Mouse (Mus musculus): ENCODE data around the gene Amotl2. TPM values are rescaled to one million over a fixed set of nuclear protein-coding genes. Genes with fewer than 3 reads are reported as not detected.

Gene Amotl2
- total and polyA plus RNA-seq, 2 experiments from 2014 or later, result 27.6 to 106 TPM

GRCm38 (mm10) chr9:102729093-102729845 is 12.8 kb downstream of the Amotl2 start:
- Histone ChIP-seq H3K4me2 (ENCODE audit: low read depth) (no peak overlapping the region), H3K4me3 (ENCODE audit: low read depth, low read length) (no peak overlapping the region), H3K36me3 (ENCODE audit: insufficient read depth) (peaks cover 90% of the 10 kb centered on the region), H3K9ac (no peak overlapping the region), H3K27me3 (ENCODE audit: insufficient read depth, low read length) (no peaks in the 10 kb centered on the region), H3K27ac (ENCODE audit: low read depth, low read length) (no peak overlapping the region), H3K4me1 (ENCODE audit: insufficient read depth) (peaks cover 11% of the 10 kb centered on the region), H3K9me3 (ENCODE audit: low read length) (no peaks in the 10 kb centered on the region)
- no peak for TF ChIP-seq CTCF (IDR thresholded peaks at IDR 0.05; ENCODE audit: low read depth)
- WGBS, result 89% methylated on average over 21 of the region's 21 CpGs
- DNase-seq, result no peak
- ATAC-seq, result no peak

GRCm38 (mm10) chr9:102729876-102730413 is 13.5 kb downstream of the Amotl2 start:
- no peak overlapping the region for H3K27ac ChIP-seq (ENCODE audit: low read depth, low read length)
- 86% methylated on average over 14 of the region's 14 CpGs for WGBS
- TF ChIP-seq CTCF (IDR thresholded peaks at IDR 0.05; ENCODE audit: low read depth), result no peak
- ATAC-seq, result no peak
- H3K36me3 ChIP-seq (ENCODE audit: insufficient read depth), result peaks cover 84% of the 10 kb centered on the region
- no peak overlapping the region for H3K9ac ChIP-seq
- no peak for DNase-seq
- H3K27me3 ChIP-seq (ENCODE audit: insufficient read depth, low read length), result no peaks in the 10 kb centered on the region
- H3K4me2 ChIP-seq (ENCODE audit: low read depth), result no peak overlapping the region
- no peak overlapping the region for H3K4me3 ChIP-seq (ENCODE audit: low read depth, low read length)
- H3K4me1 ChIP-seq (ENCODE audit: insufficient read depth), result peaks cover 11% of the 10 kb centered on the region
- H3K9me3 ChIP-seq (ENCODE audit: low read length), result no peaks in the 10 kb centered on the region

GRCm38 (mm10) chr9:102731044-102731471 is 14.6 kb downstream of the Amotl2 start:
- no peak overlapping the region for H3K9ac ChIP-seq
- no peak for TF ChIP-seq CTCF (IDR thresholded peaks at IDR 0.05; ENCODE audit: low read depth)
- ATAC-seq, result no peak
- peaks cover 4% of the 10 kb centered on the region for H3K4me1 ChIP-seq (ENCODE audit: insufficient read depth)
- H3K36me3 ChIP-seq (ENCODE audit: insufficient read depth), result peaks cover 72% of the 10 kb centered on the region
- 86% methylated on average over 7 of the region's 7 CpGs for WGBS
- no peak overlapping the region for H3K4me3 ChIP-seq (ENCODE audit: low read depth, low read length)
- DNase-seq, result no peak
- H3K27ac ChIP-seq (ENCODE audit: low read depth, low read length), result no peak overlapping the region
- no peaks in the 10 kb centered on the region for H3K27me3 ChIP-seq (ENCODE audit: insufficient read depth, low read length)
- no peak overlapping the region for H3K4me2 ChIP-seq (ENCODE audit: low read depth)
- no peaks in the 10 kb centered on the region for H3K9me3 ChIP-seq (ENCODE audit: low read length)

- H3K9ac ChIP-seq, result no peak overlapping the region
- WGBS, result 77% methylated on average over 10 of the region's 10 CpGs
- H3K9me3 ChIP-seq (ENCODE audit: low read length), result no peaks in the 10 kb centered on the region
- H3K27ac ChIP-seq (ENCODE audit: low read depth, low read length), result no peak overlapping the region; the same call in 1 of the 2 replicates
- no peak overlapping the region for H3K4me3 ChIP-seq (ENCODE audit: low read depth, low read length)
- no peaks in the 10 kb centered on the region for H3K4me1 ChIP-seq (ENCODE audit: insufficient read depth)
- H3K4me2 ChIP-seq (ENCODE audit: low read depth), result no peak overlapping the region
- no peaks in the 10 kb centered on the region for H3K27me3 ChIP-seq (ENCODE audit: insufficient read depth, low read length)
- H3K36me3 ChIP-seq (ENCODE audit: insufficient read depth), result peaks cover 71% of the 10 kb centered on the region
- no peak for TF ChIP-seq CTCF (IDR thresholded peaks at IDR 0.05; ENCODE audit: low read depth)
- ATAC-seq, result no peak
- DNase-seq, result no peak
These were observed 15.2 kb downstream of the Amotl2 start for GRCm38 (mm10) chr9:102731574-102732175.

GRCm38 (mm10) chr9:102732326-102732865 is 15.9 kb downstream of the Amotl2 start:
- TF ChIP-seq CTCF (IDR thresholded peaks at IDR 0.05; ENCODE audit: low read depth), result no peak
- DNase-seq, result no peak
- H3K36me3 ChIP-seq (ENCODE audit: insufficient read depth), result peaks cover 65% of the 10 kb centered on the region
- no peak overlapping the region for H3K4me2 ChIP-seq (ENCODE audit: low read depth)
- no peaks in the 10 kb centered on the region for H3K4me1 ChIP-seq (ENCODE audit: insufficient read depth)
- H3K27ac ChIP-seq (ENCODE audit: low read depth, low read length), result no peak overlapping the region
- no peak overlapping the region for H3K9ac ChIP-seq
- ATAC-seq, result no peak
- H3K27me3 ChIP-seq (ENCODE audit: insufficient read depth, low read length), result no peaks in the 10 kb centered on the region
- no peaks in the 10 kb centered on the region for H3K9me3 ChIP-seq (ENCODE audit: low read length)
- 70% methylated on average over 5 of the region's 5 CpGs for WGBS
- no peak overlapping the region for H3K4me3 ChIP-seq (ENCODE audit: low read depth, low read length)

- WGBS, result 89% methylated on average over 5 of the region's 5 CpGs
- Histone ChIP-seq H3K27ac (ENCODE audit: low read depth, low read length) (no peak overlapping the region), H3K4me2 (ENCODE audit: low read depth) (no peak overlapping the region), H3K4me3 (ENCODE audit: low read depth, low read length) (no peak overlapping the region), H3K9ac (no peak overlapping the region), H3K36me3 (ENCODE audit: insufficient read depth) (peaks cover 54% of the 10 kb centered on the region), H3K9me3 (ENCODE audit: low read length) (no peaks in the 10 kb centered on the region), H3K27me3 (ENCODE audit: insufficient read depth, low read length) (no peaks in the 10 kb centered on the region), H3K4me1 (ENCODE audit: insufficient read depth) (no peaks in the 10 kb centered on the region)
- TF ChIP-seq CTCF (IDR thresholded peaks at IDR 0.05; ENCODE audit: low read depth), result no peak
- DNase-seq (no peak), ATAC-seq (no peak)
These were observed 17.0 kb downstream of the Amotl2 start for GRCm38 (mm10) chr9:102733459-102733858.

Data from forebrain, postnatal 0 days (tissue).